Mouse (Mus musculus) cortical plate, adult 2 months (tissue): Measurements from ENCODE around the gene Tiam1. TPM values are rescaled to one million over a fixed set of nuclear protein-coding genes. Genes with fewer than 3 reads are reported as not detected.

Experiments
- H3K27ac ChIP-seq: fragments of 200-500 bp; 2 replicates; pipeline ENCODE4 v1.5.1; 2012; ENCODE audit warnings: low read length, control low read depth, inconsistent platforms; ENCODE audit not compliant: insufficient read depth
- H3K4me1 ChIP-seq: fragments of 200-500 bp; 2 replicates; pipeline ENCODE4 v1.6.1; 2011; ENCODE audit warnings: low read length; ENCODE audit not compliant: control insufficient read depth, insufficient read depth
- H3K4me3 ChIP-seq: fragments of 200-500 bp; 2 replicates; pipeline ENCODE4 v1.5.1; 2011; ENCODE audit warnings: mild to moderate bottlenecking, low read length, control low read depth; ENCODE audit not compliant: insufficient read depth
- CTCF ChIP-seq: fragments of 200-500 bp; IDR thresholded peaks from 2 replicates; pipeline ENCODE4 v1.5.1; 2011; ENCODE audit warnings: mild to moderate bottlenecking, control low read depth, low read length; ENCODE audit not compliant: insufficient read depth; ENCODE audit errors: extremely low read depth
- POLR2A ChIP-seq: fragments of 200-500 bp; IDR thresholded peaks from 2 replicates; pipeline ENCODE4 v1.6.1; 2011; ENCODE audit warnings: mild to moderate bottlenecking, low read length, control low read depth; ENCODE audit not compliant: insufficient read depth; ENCODE audit errors: extremely low read depth
- polyA plus RNA-seq: library from polyadenylated mRNA; depleted of rRNA; stranded (reverse); fragments of >200 nt; gene quantifications from 2 replicates; pipeline ENCODE4 v1.2.3, GENCODE M21; 2012

Tiam1 gene
- polyA plus RNA-seq, 1 experiment: 28.7 TPM

- no peak for TF ChIP-seq CTCF
- H3K4me3 ChIP-seq: no peak overlapping the region
- peaks cover 8% of the 10 kb centered on the region for H3K4me1 ChIP-seq
- no peak overlapping the region for H3K27ac ChIP-seq
Observed at GRCm38 (mm10) chr16:90044004-90044754, 99.4 kb downstream of the Tiam1 start.

- TF ChIP-seq POLR2A (no peak), CTCF (no peak)
- Histone ChIP-seq H3K4me3 (no peak overlapping the region), H3K4me1 (peaks cover 8% of the 10 kb centered on the region), H3K27ac (no peak overlapping the region)
Observed at GRCm38 (mm10) chr16:90042874-90043273, 100.7 kb downstream of the Tiam1 start.

- peaks cover 8% of the 10 kb centered on the region; the same call in 1 of the 2 replicates for H3K4me1 ChIP-seq
- H3K4me3 ChIP-seq: no peak overlapping the region
- no peak overlapping the region for H3K27ac ChIP-seq
- TF ChIP-seq POLR2A (no peak), CTCF (no peak)
Observed at GRCm38 (mm10) chr16:90042386-90042785, 101.2 kb downstream of the Tiam1 start.

GRCm38 (mm10) chr16:90040771-90041364 is 102.7 kb downstream of the Tiam1 start:
- H3K27ac ChIP-seq: no peak overlapping the region
- TF ChIP-seq POLR2A (no peak), CTCF (no peak)
- no peak overlapping the region for H3K4me3 ChIP-seq
- peaks cover 7% of the 10 kb centered on the region; the same call in 1 of the 2 replicates for H3K4me1 ChIP-seq

GRCm38 (mm10) chr16:90035595-90036110 is 107.9 kb downstream of the Tiam1 start:
- Histone ChIP-seq H3K4me3 (no peak overlapping the region), H3K4me1 (no peaks in the 10 kb centered on the region), H3K27ac (no peak overlapping the region)
- TF ChIP-seq POLR2A: no peak
- TF ChIP-seq CTCF: no peak

GRCm38 (mm10) chr16:90030355-90030754 is 113.2 kb downstream of the Tiam1 start:
- no peaks in the 10 kb centered on the region for H3K4me1 ChIP-seq
- no peak overlapping the region for H3K27ac ChIP-seq
- TF ChIP-seq POLR2A (no peak), CTCF (0 out of 2 replicates have a peak, but pooled peaks have one; percentile 6)
- H3K4me3 ChIP-seq: no peak overlapping the region

GRCm38 (mm10) chr16:90027886-90028285 is 115.7 kb downstream of the Tiam1 start:
- Histone ChIP-seq H3K27ac (no peak overlapping the region), H3K4me3 (no peak overlapping the region), H3K4me1 (no peaks in the 10 kb centered on the region)
- TF ChIP-seq CTCF (no peak), POLR2A (no peak)

- no peak overlapping the region for H3K27ac ChIP-seq
- no peak overlapping the region for H3K4me3 ChIP-seq
- TF ChIP-seq CTCF (no peak), POLR2A (no peak)
- no peaks in the 10 kb centered on the region for H3K4me1 ChIP-seq
Observed at GRCm38 (mm10) chr16:90025526-90026172, 117.9 kb downstream of the Tiam1 start.

GRCm38 (mm10) chr16:90023665-90024010 is 119.9 kb downstream of the Tiam1 start:
- H3K27ac ChIP-seq: no peak overlapping the region
- no peak overlapping the region for H3K4me3 ChIP-seq
- TF ChIP-seq POLR2A (no peak), CTCF (no peak)
- no peaks in the 10 kb centered on the region for H3K4me1 ChIP-seq
